Comparison of ENCODE assay signal across 8 mouse cellular contexts in the genomic region with DNA sequence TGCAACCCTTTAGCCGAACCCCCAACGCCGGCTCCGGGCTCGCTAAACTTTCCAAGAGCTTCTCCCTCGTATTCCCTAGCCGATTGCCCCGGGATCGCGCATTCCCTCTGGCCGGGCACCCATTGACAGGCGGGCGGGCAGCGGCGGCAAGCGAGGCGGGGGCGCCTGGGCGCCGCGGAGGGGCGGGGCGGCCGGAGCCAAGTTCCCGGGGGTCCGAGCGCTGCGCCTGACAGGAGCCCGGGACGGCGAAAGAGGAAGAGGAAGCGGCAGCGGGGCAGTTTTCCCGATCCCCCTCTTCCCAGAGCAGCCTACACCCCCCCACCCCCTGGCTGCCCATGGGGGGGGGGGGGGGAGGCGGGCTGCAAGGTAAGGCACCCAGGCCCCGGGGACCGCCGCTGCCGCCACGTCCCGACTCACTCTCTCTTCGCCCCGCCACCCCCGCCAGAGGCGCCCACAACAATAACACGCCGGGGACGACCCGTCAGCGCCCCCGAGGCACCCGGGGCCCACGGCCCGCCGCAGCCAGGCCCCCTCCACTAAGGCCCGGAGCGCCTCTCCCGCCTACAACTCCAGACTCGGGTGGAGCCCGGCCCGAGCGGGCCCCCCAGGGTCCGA. TPM values are rescaled to one million over a fixed set of nuclear protein-coding genes. Genes with fewer than 3 reads are reported as not detected.
DNase-seq lines count a peak whose midpoint lies in the region; ATAC-seq and TF ChIP-seq lines count a peak whose summit lies in the region.

No protein-coding gene starts in this region.

- H3K27ac ChIP-seq in kidney, adult 2 months (ENCODE audit: insufficient read depth, low read depth, low read length): peak overlapping the region; percentile 62; the same call in 1 of the 2 replicates
- peak overlapping the region; percentile 47 for H3K27ac ChIP-seq in liver, embryonic 14.5 days
- peak overlapping the region; percentile 97 for H3K27ac ChIP-seq in neural tube, embryonic 12.5 days
- peak overlapping the region; percentile 98 for H3K27ac ChIP-seq in testis, adult 2 months (ENCODE audit: control insufficient read depth, insufficient read depth, low read depth, low read length)

- no peak for TF ChIP-seq CTCF in kidney, adult 2 months (conservative IDR thresholded peaks at IDR 0.05; ENCODE audit: insufficient read depth, insufficient read length, low read depth, low read length)
- no peak for TF ChIP-seq CTCF in liver, embryonic 14.5 days (IDR thresholded peaks at IDR 0.05; ENCODE audit: low read depth)
- no peak for TF ChIP-seq CTCF in testis, adult 2 months (IDR thresholded peaks at IDR 0.05; ENCODE audit: control insufficient read depth, insufficient read depth, insufficient replicate concordance, low read depth, low read length)

- peak overlapping the region; percentile 87 for H3K9ac ChIP-seq in liver, embryonic 14.5 days (replicated peaks)
- H3K9ac ChIP-seq in neural tube, embryonic 12.5 days: peak overlapping the region; percentile 86

- peaks cover 9% of the 10 kb centered on the region; the same call in 1 of the 2 replicates for H3K4me1 ChIP-seq in kidney, adult 2 months (ENCODE audit: control insufficient read depth, insufficient read depth, low read length)
- peaks cover 11 to 18% of the 10 kb centered on the region in 2 experiments for H3K4me1 ChIP-seq in liver, embryonic 14.5 days (replicated peaks; ENCODE audit: control insufficient read depth in 2 of 2, insufficient read depth in 2 of 2, low read length in 1 of 2)
- H3K4me1 ChIP-seq in neural tube, embryonic 12.5 days: peaks cover 6% of the 10 kb centered on the region
- peaks cover 8% of the 10 kb centered on the region; the same call in 1 of the 2 replicates for H3K4me1 ChIP-seq in testis, adult 2 months (ENCODE audit: control insufficient read depth, insufficient read depth, low read length)

- peak overlapping the region; percentile 88 for H3K4me2 ChIP-seq in liver, embryonic 14.5 days (ENCODE audit: low read depth)
- H3K4me2 ChIP-seq in neural tube, embryonic 12.5 days (replicated peaks): peak overlapping the region; percentile 80

- under 1% methylated on average over 60 of the region's 63 CpGs for WGBS in kidney, adult 2 months
- under 1% methylated on average over 62 of the region's 63 CpGs for whole genome bisulfite sequencing in liver, embryonic 14.5 days (ENCODE audit: insufficient replicate concordance)
- under 1% methylated on average over 54 of the region's 63 CpGs for WGBS in neural tube, embryonic 12.5 days

- H3K9me3 ChIP-seq in liver, embryonic 14.5 days (ENCODE audit: control insufficient read depth, low read length): no peaks in the 10 kb centered on the region
- H3K9me3 ChIP-seq in neural tube, embryonic 12.5 days: no peaks in the 10 kb centered on the region

- intact Hi-C loops in gastrocnemius, postnatal 14 days (cut with DNase I; ENCODE audit: low total_unique reads): loop anchor here (2.0 kb wide), 1 partner anchor 145 kb away; no protein-coding TSS in a partner anchor

- TF ChIP-seq EP300 in liver, embryonic 14.5 days (IDR thresholded peaks at IDR 0.05; ENCODE audit: low read depth): no peak

- H3K27me3 ChIP-seq in kidney, adult 2 months (replicated peaks; ENCODE audit: control insufficient read depth, insufficient read depth, low read length): no peaks in the 10 kb centered on the region
- no peaks in the 10 kb centered on the region for H3K27me3 ChIP-seq in liver, embryonic 14.5 days (ENCODE audit: control insufficient read depth, insufficient read depth, low read length)
- no peaks in the 10 kb centered on the region for H3K27me3 ChIP-seq in neural tube, embryonic 12.5 days (replicated peaks)
- no peaks in the 10 kb centered on the region for H3K27me3 ChIP-seq in testis, adult 2 months (ENCODE audit: control insufficient read depth, insufficient read depth, low read length)

- peak; percentile 70 for ATAC-seq in liver, embryonic 14.5 days (ENCODE audit: insufficient read depth)
- ATAC-seq in neural tube, embryonic 12.5 days (ENCODE audit: low FRiP score, low read depth): peak; percentile 84

- H3K4me3 ChIP-seq in kidney, adult 2 months (ENCODE audit: insufficient read depth, low read depth, low read length): peak overlapping the region; percentile 79
- peak overlapping the region; percentile 89 to 99 for H3K4me3 ChIP-seq in liver, embryonic 14.5 days (ENCODE audit: insufficient read depth in 1 of 2, low read depth in 2 of 2, low read length in 2 of 2)
- H3K4me3 ChIP-seq in neural tube, embryonic 12.5 days: peak overlapping the region; percentile 91
- peak overlapping the region; percentile 97 for H3K4me3 ChIP-seq in testis, adult 2 months (ENCODE audit: control insufficient read depth, low read depth, low read length)

- no peaks in the 10 kb centered on the region for H3K36me3 ChIP-seq in kidney, adult 2 months (ENCODE audit: control insufficient read depth, insufficient read depth, low read length)
- no peaks in the 10 kb centered on the region; the same call in 1 of the 2 replicates for H3K36me3 ChIP-seq in liver, embryonic 14.5 days (replicated peaks; ENCODE audit: control insufficient read depth, insufficient read depth, low read depth)
- H3K36me3 ChIP-seq in neural tube, embryonic 12.5 days: no peaks in the 10 kb centered on the region
- no peaks in the 10 kb centered on the region for H3K36me3 ChIP-seq in testis, adult 2 months (ENCODE audit: control insufficient read depth, insufficient read depth, low read length)

- TF ChIP-seq POLR2A in kidney, adult 2 months (IDR thresholded peaks at IDR 0.05; ENCODE audit: low read depth, low read length): no peak
- TF ChIP-seq POLR2A in testis, adult 2 months (IDR thresholded peaks at IDR 0.05; ENCODE audit: control insufficient read depth, low read depth, low read length): no peak

- DNase-seq in kidney, adult 11 months: peak; percentile 19
- DNase-seq in kidney, adult 9 months: no peak
- DNase-seq in cerebellum, adult 8-10 months: peak; percentile 21
- DNase-seq in gastrocnemius, postnatal 14 days: peak; percentile 39
- DNase-seq in kidney, adult 2 months: peak; percentile 28
- DNase-seq in liver, embryonic 14.5 days (ENCODE audit: low read depth in 3 of 3, low spot score in 3 of 3): peak in 1 of 3 experiments; percentile 17

RNA-seq across cellular contexts. Expression of gene Pias1, which starts 7.5 kb away (rescaled TPM):
- total RNA-seq in gastrocnemius, postnatal 14 days (2021): 10 to 100 TPM; 13.8 to 15.8 TPM
- polyA plus RNA-seq in kidney, adult 2 months (2012; rRNA removed): 24.8 and 26.7 TPM in 2 replicates
- 7.6 and 9.5 TPM in 2 replicates for polyA plus RNA-seq in liver, embryonic 14.5 days (2012; rRNA removed)
- polyA plus RNA-seq in liver, embryonic 14.5 days (2014; fragmentation: Nextera tagmentation; extraction: Ambion mirVana): 22.0 and 26.6 TPM in 2 replicates
- polyA plus RNA-seq in neural tube, embryonic 12.5 days (2016; fragmentation: Nextera tagmentation; extraction: Ambion mirVana): 56.5 and 64.5 TPM in 2 replicates
- 215 and 280 TPM in 2 replicates for polyA plus RNA-seq in testis, adult 2 months (2012; rRNA removed)

Comparison
In these comparisons a context has a peak if more than half of its experiments do, and no peak if none do; other contexts are left out.
1. H3K27ac ChIP-seq: peak in every context shown above with its lines; median percentile 98 in testis, adult 2 months; 97 in neural tube, embryonic 12.5 days; 62 in kidney, adult 2 months; 47 in liver, embryonic 14.5 days.